Mouse (Mus musculus) lung, postnatal 0 days (tissue): ENCODE results near the gene Paox.

Experiments
- CTCF ChIP-seq: IDR thresholded peaks from 2 replicates; pipeline ENCODE4 v1.5.1; 2016; ENCODE audit warnings: antibody characterized with exemption, mild to moderate bottlenecking
- EP300 ChIP-seq: IDR thresholded peaks from 2 replicates; pipeline ENCODE4 v1.6.1; 2016; ENCODE audit warnings: antibody characterized with exemption, mild to moderate bottlenecking, control low read depth

DNA sequence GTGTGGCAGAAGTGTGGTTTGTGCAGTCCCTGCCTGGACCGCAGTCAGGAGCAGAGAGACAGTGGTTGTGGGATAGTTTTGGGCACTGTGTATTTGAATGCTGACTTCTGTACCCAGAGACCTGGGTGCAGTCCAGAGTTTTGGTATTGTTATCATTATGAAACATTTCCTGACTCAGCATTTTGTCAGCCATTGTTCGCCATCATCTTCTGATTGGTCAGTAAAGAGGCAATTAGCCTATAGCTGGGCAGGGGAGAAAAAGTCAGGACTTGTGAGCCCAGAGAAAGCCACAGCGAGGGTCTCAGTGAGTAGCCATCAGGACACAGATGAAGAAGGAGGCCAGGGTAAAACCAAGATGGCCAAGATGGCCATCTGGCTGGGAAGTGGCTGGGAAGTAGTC is 44.8 kb downstream of the Paox start:
- TF ChIP-seq EP300: no peak
- no peak for TF ChIP-seq CTCF
